Mouse (Mus musculus) liver, embryonic 14.5 days (tissue): Measurements from ENCODE around the gene Spata25.

Experiments
- CTCF ChIP-seq: IDR thresholded peaks from 2 replicates; pipeline ENCODE4 v1.5.1; 2016; ENCODE audit warnings: antibody characterized with exemption, low read depth, control low read depth
- EP300 ChIP-seq: IDR thresholded peaks from 2 replicates; pipeline ENCODE4 v1.6.1; 2016; ENCODE audit warnings: antibody characterized with exemption, low read depth

- TF ChIP-seq CTCF = no peak
- TF ChIP-seq EP300 = no peak
These were observed 50.9 kb downstream of the Spata25 start for GRCm38 (mm10) chr2:164777246-164778014.
